Mouse (Mus musculus) hematopoietic stem cell, adult 5-6 weeks (primary cell): ENCODE measurements around the gene Ccdc141. TPM values are rescaled to one million over a fixed set of nuclear protein-coding genes. Genes with fewer than 3 reads are reported as not detected.
"Not testable (repeated sequence)": the region's sequence is repeated elsewhere in the genome, so short reads cannot be mapped to it uniquely, and the experiment has no call there.

ENCODE experiments used
- ATAC-seq, 2 experiments: fragments of 125-278 bp in 1 of 2; replicated peaks in 1 of 2; 2 replicates each; pipeline ENCODE4 v1.8.0; 2016 to 2017; ENCODE audit warnings: inconsistent platforms in 2 of 2, mild to moderate bottlenecking in 2 of 2, moderate number of reproducible peaks in 2 of 2, low read depth in 1 of 2, moderate TSS enrichment in 1 of 2; ENCODE audit not compliant: low FRiP score in 2 of 2, poor library complexity in 2 of 2, severe bottlenecking in 2 of 2, insufficient read depth in 1 of 2, low TSS enrichment in 1 of 2
- total RNA-seq: library from RNA; stranded (forward); fragments of 172-1452, 232-1000 nt; gene quantifications from 2 replicates; pipeline ENCODE4 v1.2.3, GENCODE M21; 2017

Ccdc141 gene
- total RNA-seq, 1 experiment from 2014 or later, result 5.6 TPM

- ATAC-seq, result no peak
These were observed 131.2 kb downstream of the Ccdc141 start for GRCm38 (mm10) chr2:77039281-77039680.

- no peak for ATAC-seq
These were observed 133.2 kb downstream of the Ccdc141 start for GRCm38 (mm10) chr2:77037211-77037610.

DNA sequence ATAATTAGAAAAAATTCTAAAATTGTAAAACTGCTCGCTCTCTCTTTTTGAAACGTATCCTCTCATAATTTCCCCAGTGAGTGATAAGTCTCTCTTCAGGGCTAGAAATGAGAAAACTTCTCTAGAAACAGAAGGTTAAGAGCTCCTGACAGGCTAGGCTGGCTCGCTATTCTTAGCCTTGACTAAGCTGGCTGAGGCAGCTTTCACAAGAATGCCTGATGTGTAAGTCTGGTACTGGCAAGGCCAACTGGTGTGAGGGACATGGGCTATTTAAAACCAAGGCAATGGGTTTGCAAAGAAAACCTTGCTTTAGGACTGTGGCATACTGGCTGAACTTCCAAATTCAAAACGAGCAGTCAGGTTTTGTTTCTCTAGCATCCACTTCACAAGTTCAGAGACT is 136.3 kb downstream of the Ccdc141 start:
- no peak for ATAC-seq

DNA sequence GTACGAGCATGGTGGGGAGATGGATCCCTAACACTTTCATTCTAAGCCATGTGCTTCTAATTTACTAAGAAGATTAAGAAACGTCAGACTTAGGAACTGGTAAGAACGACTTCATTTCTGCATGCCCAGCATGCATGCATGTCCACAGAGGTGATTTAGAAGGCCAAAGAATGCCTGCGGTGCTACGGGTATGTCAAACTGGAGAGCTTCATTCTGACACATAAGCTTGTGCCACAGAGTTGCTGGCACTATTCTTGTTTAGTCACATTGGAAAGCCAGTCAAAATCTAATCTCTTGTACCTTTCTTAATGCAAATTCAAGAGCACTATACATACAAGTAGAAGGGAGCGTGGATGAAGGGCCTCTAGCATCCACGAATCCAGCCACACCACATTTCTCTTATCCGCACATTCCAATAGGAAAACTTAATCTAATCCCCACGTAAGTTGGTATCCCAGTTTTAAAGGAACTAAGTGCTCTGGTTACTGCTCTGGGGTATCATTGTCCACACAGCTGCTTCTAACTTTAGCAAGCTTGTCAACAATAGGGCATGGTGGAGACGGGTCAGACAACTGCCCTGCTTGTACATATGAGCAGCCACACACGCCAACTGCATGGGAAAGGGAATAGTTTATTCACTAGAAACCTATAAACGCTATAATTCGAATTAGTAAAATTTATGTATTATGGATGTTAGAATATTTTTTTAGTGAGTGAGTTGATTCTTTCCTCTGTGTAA is 136.9 kb downstream of the Ccdc141 start:
- ATAC-seq, result no peak

GRCm38 (mm10) chr2:77020649-77021048 is 149.8 kb downstream of the Ccdc141 start:
- no peak for ATAC-seq

DNA sequence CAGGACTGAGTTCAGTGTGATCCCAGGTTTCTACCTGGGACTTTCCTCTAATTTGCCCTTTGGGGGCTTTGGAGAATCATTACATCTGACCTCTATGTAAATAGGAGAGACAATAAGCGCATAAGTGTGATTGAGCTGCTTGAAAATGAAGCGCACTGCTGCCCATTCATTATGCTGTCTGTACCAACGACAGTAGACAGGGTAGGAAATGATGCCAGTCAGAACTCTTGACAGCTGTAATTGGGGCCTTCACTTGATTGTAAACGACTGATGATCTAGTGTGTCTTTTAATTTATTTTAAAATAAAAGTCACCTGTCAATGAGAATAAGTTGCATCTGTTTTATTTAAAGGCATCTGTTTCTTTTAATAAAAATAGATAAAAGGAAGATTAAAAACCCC is 152.7 kb downstream of the Ccdc141 start:
- ATAC-seq, result no peak

DNA sequence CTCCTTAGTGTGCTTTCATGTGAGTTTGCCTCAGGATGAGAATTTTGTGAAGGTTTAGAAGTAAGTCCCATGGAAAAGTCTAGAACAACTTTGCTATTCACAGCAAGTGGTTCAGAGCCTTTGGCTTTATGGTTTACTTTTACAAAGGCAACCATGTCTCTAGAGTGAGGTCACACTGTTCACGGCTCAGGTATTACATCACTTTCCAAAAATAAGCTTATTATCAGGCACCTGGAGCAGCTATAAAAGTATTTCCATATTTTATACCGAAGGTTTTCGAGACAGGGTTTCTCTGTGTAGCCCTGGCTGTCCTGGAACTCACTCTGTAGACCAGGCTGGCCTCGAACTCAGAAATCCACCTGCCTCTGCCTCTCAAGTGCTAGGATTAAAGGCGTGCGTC is 157.0 kb downstream of the Ccdc141 start:
- not testable (repeated sequence) for ATAC-seq

DNA sequence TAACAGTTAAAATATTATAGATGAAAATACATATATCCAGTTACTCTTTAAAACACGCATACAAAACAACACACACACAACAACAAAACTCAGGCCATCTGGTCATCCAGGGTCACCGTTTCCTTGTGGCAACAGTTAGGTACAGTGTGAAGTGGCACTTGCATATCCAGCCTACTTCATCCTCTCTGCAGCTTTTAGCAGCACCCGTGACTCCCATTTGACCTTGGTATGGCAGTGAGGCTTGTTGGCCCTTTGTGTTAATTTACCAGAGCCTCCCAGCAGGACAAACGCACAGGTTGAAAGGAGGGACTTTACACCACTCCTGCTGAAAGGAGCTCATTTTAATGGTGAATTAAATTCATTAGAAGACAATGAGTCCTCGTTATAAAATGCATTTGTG is 158.5 kb downstream of the Ccdc141 start:
- no peak for ATAC-seq

DNA sequence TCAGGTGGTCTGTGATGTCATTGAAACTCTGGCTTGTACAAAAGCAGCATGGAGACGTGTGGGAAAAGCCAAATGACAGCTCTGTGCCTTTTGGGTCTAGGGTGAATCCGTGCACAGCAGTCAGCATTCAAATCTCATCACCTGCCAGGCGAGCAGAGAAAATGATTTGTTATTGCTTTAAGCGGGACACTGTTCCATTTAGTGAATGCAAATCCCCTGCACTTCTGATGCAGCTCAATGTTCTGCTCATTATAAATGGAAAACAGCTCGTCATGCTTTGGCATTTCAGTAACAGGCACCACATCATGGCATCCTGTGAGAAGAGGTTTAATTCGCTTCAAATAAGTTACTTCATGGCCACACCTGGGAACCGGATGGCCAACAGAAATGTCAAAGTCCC is 163.4 kb downstream of the Ccdc141 start:
- ATAC-seq, result no peak

DNA sequence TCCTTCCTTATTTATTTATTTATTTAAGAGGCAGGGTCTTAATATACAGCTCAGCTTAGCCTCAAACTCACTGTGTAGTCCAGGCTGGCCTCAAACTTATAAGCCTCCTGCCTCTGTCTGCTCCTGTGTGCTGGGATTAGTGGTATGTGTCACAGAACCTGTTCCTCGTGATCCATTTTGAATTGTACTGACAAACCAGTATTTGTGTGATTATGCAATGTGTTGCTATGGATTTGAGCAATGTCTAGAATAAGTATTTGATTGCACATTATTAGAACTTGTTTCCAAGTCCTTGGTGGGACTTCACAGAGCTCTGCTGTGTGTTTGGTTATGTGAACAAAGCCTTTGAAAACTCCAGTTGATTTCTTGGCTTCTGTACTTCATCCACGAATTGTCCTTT is 167.3 kb downstream of the Ccdc141 start:
- ATAC-seq, result no peak

DNA sequence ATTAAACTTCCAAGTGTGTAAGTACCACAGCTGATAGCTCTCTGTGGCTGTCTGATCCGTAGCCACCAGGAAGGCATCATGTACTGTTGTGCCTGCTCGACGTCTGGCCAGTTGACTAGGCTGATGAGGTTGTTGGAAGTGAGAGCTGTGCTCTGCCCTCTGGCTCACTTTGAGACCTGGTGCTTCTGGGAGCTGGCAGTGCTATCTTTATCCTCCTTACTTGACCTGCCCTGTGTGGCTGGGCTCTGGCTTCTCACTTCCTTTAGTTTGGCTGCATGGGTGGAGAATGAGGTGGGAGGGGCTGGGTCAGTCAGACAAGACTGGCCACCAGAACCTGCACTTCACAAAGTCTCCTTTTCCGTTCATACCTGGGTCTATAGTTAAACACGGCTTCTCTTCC is 172.1 kb downstream of the Ccdc141 start:
- no peak; a peak in 1 of 4 replicates for ATAC-seq

DNA sequence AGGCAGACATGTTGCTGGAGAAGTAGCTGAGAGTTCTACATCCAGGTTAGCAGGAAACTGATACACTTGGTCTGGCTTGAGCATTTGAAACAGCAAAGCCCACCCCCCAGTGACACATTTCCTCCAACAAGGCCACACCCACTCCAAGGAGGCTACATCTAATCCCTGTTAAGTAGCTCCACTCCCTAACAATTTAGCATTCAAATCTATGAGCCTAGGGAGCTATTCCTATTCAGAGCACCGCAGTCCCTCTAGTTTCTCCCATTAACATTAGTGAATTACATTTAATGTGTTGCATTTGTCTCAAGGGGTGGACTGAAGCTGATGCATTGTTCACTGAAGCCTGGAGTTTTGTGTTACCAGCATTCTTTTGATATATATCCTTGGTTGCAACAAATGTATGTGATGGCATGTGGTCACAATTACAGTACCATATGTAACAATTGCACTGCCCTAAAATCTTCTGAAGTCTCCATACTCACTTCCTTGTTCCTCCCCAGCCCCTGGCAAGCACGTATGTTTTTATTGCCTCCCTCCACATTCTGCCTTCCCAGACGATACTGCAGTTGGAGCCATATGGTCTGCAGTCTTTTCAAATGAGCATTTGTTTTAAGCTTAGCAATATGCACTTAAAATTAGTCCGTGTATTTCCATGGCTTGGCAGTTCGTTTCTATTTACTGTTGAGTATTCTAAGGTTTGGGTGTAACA is 177.8 kb downstream of the Ccdc141 start:
- ATAC-seq, result no peak

DNA sequence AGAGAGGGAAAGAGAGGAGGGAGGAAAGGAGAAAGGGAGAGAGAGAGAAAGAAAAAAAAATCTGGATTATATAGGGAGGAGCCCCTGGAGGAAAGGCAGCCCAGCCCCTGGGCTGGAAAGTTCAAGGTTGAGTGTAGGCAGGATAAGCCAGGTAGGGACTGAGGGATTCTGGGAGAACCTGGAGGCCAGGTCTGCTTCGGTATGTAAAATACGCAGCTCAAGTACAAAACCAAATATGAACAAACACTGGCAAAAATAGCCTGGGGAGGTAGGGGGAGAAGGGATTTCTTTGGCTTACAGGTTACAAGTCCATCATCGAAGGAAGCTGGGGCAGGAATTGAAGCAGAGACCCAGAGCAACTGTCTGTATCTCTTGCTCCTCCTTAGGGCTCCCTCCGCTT is 183.1 kb downstream of the Ccdc141 start:
- ATAC-seq, result no peak

DNA sequence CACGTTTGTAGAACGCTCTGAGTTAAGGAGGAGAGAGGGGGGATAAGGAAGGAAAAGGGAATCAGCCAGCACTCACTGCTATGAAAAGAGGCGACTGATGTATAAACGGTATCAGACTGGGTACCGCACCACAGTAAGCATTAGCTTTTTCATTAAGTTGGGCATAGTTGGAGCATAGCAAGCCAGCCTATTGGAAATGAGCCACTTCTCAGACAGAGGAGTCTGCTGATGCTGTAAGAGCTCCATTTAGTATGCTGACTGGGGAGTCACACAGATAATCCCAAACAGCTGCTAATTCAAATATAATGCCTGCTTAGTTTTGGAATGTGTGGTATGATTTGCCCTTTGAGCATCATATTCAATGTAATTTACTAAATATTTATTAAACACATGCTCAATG is 186.1 kb downstream of the Ccdc141 start:
- ATAC-seq, result no peak

DNA sequence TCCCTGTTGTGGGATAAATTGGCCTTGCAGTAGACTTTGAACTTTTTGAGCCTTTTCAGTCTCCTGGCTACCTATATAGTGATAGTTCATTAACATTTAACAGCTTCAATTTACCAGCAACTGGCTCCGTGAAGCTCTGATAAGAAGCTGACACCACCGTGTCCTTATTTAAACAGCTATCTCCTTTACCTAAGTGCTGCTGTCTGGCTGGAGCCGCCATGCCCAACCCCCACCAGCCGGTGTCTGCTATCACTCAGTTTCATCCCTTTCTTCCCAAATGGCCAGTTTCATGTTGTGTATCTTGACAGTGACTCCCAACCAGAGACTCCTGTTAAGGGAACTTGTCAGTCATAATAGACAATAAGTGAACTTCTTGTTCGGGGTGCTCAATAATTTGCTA is 186.8 kb downstream of the Ccdc141 start:
- no peak for ATAC-seq

DNA sequence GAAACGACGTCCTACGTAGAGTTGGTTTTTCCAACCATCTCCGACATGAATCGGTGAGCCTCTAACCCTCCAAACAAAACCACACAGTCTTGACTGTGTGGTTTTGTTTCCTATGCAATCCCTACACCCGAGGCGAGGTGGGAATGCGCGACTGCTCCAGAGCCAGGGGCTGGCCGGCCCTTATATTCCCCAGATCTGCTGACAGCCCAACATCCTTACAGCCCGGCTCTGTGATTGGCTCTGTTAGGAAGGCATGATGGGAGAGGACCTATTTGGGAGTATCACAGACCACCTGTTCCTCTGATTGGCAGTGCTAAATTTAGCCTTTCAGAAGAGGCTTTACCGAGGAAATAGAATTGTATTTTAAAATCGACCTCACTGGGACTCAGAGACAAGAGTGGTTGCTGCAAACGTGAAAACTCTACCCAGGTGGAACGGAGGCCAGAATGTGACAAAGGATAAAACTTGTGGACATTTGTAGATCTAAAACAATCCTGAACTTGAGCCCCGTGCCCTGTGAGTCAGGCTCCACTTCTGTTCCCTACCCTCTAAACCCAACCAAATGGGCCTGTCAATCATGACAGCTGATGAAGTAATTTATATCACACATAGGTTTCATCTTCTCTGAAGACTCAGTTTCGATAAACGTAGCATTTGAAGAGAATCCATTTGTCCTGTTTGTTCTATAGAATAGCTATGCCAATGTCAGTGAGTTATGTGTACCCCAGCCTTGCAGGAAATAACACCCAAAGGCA is 187.9 kb downstream of the Ccdc141 start, which contains the start of gene Ttn:
Gene Ttn (minus strand): TSS at position 157 of the 755 bp plus-strand sequence.
- ATAC-seq, result no peak

DNA sequence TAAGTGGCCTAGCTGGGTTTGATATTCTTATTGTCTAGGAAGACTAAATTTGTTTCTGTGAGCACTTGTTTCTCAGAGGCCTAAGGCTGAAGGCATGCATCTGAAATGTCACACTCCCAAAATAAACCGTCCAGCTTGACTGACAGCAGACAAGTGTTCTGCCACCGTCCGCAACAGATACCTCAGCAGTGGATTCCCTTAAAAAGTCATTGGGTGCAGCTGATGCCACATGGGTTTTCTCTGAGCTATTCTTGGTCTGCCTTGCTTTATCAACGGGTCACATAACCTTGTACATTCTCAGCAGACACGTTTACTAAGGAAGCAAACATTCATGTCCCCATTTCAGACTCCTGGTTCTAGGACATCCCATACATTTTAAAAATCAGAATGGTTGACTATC is 188.7 kb downstream of the Ccdc141 start:
- no peak for ATAC-seq

GRCm38 (mm10) chr2:76980146-76980545 is 190.3 kb downstream of the Ccdc141 start:
- ATAC-seq, result peak; percentile 91 to 94
